ENCODE assay signal across 8 mouse cellular contexts in the genomic region with DNA sequence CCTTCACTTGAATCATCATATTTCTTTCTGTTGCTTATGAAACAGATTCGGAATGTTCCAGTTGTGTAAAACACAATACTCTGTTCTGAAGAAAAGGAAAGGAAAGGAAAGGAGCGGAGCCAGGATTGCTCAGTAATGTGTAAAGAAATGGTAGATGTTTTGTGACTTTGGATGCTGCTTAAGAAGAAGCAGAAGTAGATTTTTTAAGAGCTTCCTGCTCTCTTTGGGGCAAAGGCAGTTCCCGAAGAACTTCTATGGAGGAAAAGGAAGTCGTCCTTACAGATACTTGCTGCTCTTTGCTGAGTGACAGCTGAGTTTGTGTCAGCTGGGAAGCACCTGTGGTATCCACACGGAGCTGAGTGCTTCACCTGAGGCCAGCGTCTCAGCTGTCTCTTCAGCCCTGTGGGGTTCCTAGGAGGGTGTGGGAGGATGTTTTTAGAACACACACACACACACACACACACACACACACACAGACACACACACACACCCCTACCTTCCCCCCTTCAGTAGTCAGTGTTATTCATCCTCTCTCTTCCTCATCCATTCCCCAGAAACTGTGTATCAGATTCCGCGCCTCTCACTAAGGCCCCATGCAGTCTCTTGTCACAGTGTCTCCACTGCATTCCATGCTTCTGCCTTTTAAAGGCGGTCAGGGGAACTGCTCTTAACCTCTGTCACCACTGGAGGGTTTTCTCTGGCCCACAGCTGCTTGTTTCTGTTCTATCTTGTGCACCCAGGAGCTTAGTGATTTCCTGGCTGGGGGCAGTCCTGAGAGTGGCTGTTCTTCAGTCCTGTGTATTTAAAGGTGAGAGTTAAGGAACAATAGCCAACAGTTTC. TPM values are rescaled to one million over a fixed set of nuclear protein-coding genes. Genes with fewer than 3 reads are reported as not detected.
DNase-seq lines count a peak whose midpoint lies in the region; ATAC-seq and TF ChIP-seq lines count a peak whose summit lies in the region.
"Had no signal": no experiment of that assay in that cellular context is flagged by ENCODE, and none has a peak within 500 bp of the region (broad histone marks: within the 10 kb centered on the region; RNA-seq: fewer than 3 reads in every experiment).

No protein-coding gene starts in this region.

- H3K36me3 ChIP-seq in kidney, embryonic 15.5 days, result peaks cover 20% of the 10 kb centered on the region; the same call in 1 of the 2 replicates
- no peaks in the 10 kb centered on the region for H3K36me3 ChIP-seq in kidney, adult 2 months (ENCODE audit: control insufficient read depth, insufficient read depth, low read length)
- peaks cover 13% of the 10 kb centered on the region; the same call in 1 of the 2 replicates for H3K36me3 ChIP-seq in embryonic facial prominence, embryonic 15.5 days
- no peaks in the 10 kb centered on the region for H3K36me3 ChIP-seq in forebrain, embryonic 15.5 days
- H3K36me3 ChIP-seq: liver, embryonic 13.5 days had no signal

- H3K4me3 ChIP-seq in kidney, embryonic 15.5 days (replicated peaks), result no peak overlapping the region
- no peak overlapping the region for H3K4me3 ChIP-seq in kidney, adult 2 months (ENCODE audit: insufficient read depth, low read depth, low read length)
- H3K4me3 ChIP-seq in embryonic facial prominence, embryonic 15.5 days (replicated peaks), result no peak overlapping the region
- no peak overlapping the region for H3K4me3 ChIP-seq in forebrain, embryonic 15.5 days
- H3K4me3 ChIP-seq: liver, embryonic 13.5 days had no signal

- H3K27me3 ChIP-seq in kidney, embryonic 15.5 days, result no peaks in the 10 kb centered on the region
- no peaks in the 10 kb centered on the region for H3K27me3 ChIP-seq in kidney, adult 2 months (replicated peaks; ENCODE audit: control insufficient read depth, insufficient read depth, low read length)
- no peaks in the 10 kb centered on the region for H3K27me3 ChIP-seq in embryonic facial prominence, embryonic 15.5 days
- no peaks in the 10 kb centered on the region for H3K27me3 ChIP-seq in forebrain, embryonic 15.5 days
- H3K27me3 ChIP-seq: liver, embryonic 13.5 days had no signal

- H3K9me3 ChIP-seq in kidney, embryonic 15.5 days (replicated peaks), result no peaks in the 10 kb centered on the region
- no peaks in the 10 kb centered on the region for H3K9me3 ChIP-seq in embryonic facial prominence, embryonic 15.5 days (replicated peaks)
- no peaks in the 10 kb centered on the region for H3K9me3 ChIP-seq in forebrain, embryonic 15.5 days
- H3K9me3 ChIP-seq: liver, embryonic 13.5 days had no signal

- no peak overlapping the region for H3K4me2 ChIP-seq in kidney, embryonic 15.5 days
- no peak overlapping the region for H3K4me2 ChIP-seq in embryonic facial prominence, embryonic 15.5 days (replicated peaks)
- H3K4me2 ChIP-seq in forebrain, embryonic 15.5 days (replicated peaks), result no peak overlapping the region
- H3K4me2 ChIP-seq: liver, embryonic 13.5 days had no signal

- WGBS in kidney, embryonic 15.5 days, result 42% methylated on average over 9 of the region's 9 CpGs
- 58% methylated on average over 9 of the region's 9 CpGs for WGBS in kidney, adult 2 months
- WGBS in embryonic facial prominence, embryonic 15.5 days, result 54% methylated on average over 9 of the region's 9 CpGs
- 81% methylated on average over 9 of the region's 9 CpGs for WGBS in forebrain, embryonic 15.5 days

- ATAC-seq in kidney, embryonic 15.5 days (replicated peaks; ENCODE audit: low FRiP score), result peak; percentile 40
- no peak for ATAC-seq in embryonic facial prominence, embryonic 15.5 days (ENCODE audit: insufficient number of reproducible peaks, low FRiP score, low TSS enrichment, low read depth)
- no peak for ATAC-seq in forebrain, embryonic 15.5 days (replicated peaks)

- no peak for DNase-seq in kidney, adult 2 months
- DNase-seq in thymus, postnatal 0 days (ENCODE audit: low spot score), result peak; percentile 23
- DNase-seq in thymus, postnatal 25 days, result no peak
- no peak for DNase-seq in left cerebral cortex, postnatal 14 days (ENCODE audit: low spot score in 2 of 2)
- DNase-seq: liver, embryonic 13.5 days had no signal

- no peak for TF ChIP-seq POLR2A in kidney, adult 2 months (IDR thresholded peaks at IDR 0.05; ENCODE audit: low read depth, low read length)

- H3K9ac ChIP-seq in kidney, embryonic 15.5 days, result no peak overlapping the region
- H3K9ac ChIP-seq in embryonic facial prominence, embryonic 15.5 days, result no peak overlapping the region
- no peak overlapping the region for H3K9ac ChIP-seq in forebrain, embryonic 15.5 days (replicated peaks)
- H3K9ac ChIP-seq: liver, embryonic 13.5 days had no signal

- intact Hi-C loops in left cerebral cortex, postnatal 14 days (cut with DNase I), result no loop called here

- H3K27ac ChIP-seq in kidney, embryonic 15.5 days, result 0 out of 2 replicates have a peak overlapping the region, but pooled peaks have one; percentile 34
- no peak overlapping the region for H3K27ac ChIP-seq in kidney, adult 2 months (ENCODE audit: insufficient read depth, low read depth, low read length)
- 0 out of 2 replicates have a peak overlapping the region, but pooled peaks have one; percentile 22 for H3K27ac ChIP-seq in embryonic facial prominence, embryonic 15.5 days (replicated peaks)
- H3K27ac ChIP-seq in forebrain, embryonic 15.5 days (replicated peaks), result no peak overlapping the region
- H3K27ac ChIP-seq: liver, embryonic 13.5 days had no signal

- TF ChIP-seq CTCF in kidney, adult 2 months (conservative IDR thresholded peaks at IDR 0.05; ENCODE audit: insufficient read depth, insufficient read length, low read depth, low read length), result no peak

- peaks cover 66% of the 10 kb centered on the region for H3K4me1 ChIP-seq in kidney, embryonic 15.5 days
- H3K4me1 ChIP-seq in kidney, adult 2 months (ENCODE audit: control insufficient read depth, insufficient read depth, low read length), result peaks cover 6% of the 10 kb centered on the region; the same call in 1 of the 2 replicates
- H3K4me1 ChIP-seq in embryonic facial prominence, embryonic 15.5 days, result peaks cover 35% of the 10 kb centered on the region
- H3K4me1 ChIP-seq in forebrain, embryonic 15.5 days, result peaks cover 22% of the 10 kb centered on the region

RNA-seq across cellular contexts. Expression of a gene that starts 6.7 kb away (rescaled TPM):
- 54.0 and 54.5 TPM in 2 replicates for polyA plus RNA-seq in kidney, embryonic 15.5 days (2015; fragmentation: Nextera tagmentation; extraction: Ambion mirVana)
- 40.3 and 47.0 TPM in 2 replicates for polyA plus RNA-seq in kidney, adult 2 months (2012; rRNA removed)
- polyA plus RNA-seq in thymus, postnatal 0 days (2015; fragmentation: Nextera tagmentation; extraction: Ambion mirVana), result 97.9 and 104 TPM in 2 replicates
- polyA plus RNA-seq in embryonic facial prominence, embryonic 15.5 days (2015; fragmentation: Nextera tagmentation; extraction: Ambion mirVana), result 50.3 and 51.5 TPM in 2 replicates
- 22.1 and 22.4 TPM in 2 replicates for polyA plus RNA-seq in forebrain, embryonic 15.5 days (2015; fragmentation: Nextera tagmentation; extraction: Ambion mirVana)
- total RNA-seq in left cerebral cortex, postnatal 14 days (2021), result 10 to 100 TPM; 16.9 to 22.0 TPM

Comparison
In these comparisons a context has a peak if more than half of its experiments do, and no peak if none do; other contexts are left out.
1. H3K27ac ChIP-seq: peak in kidney, embryonic 15.5 days (single experiment) and embryonic facial prominence, embryonic 15.5 days (single experiment); none in kidney, adult 2 months (single experiment) and forebrain, embryonic 15.5 days (single experiment).